Mouse (Mus musculus) intestine, embryonic 16.5 days (tissue): ENCODE measurements at regions not wholly inside any gene's neighbourhood (a gene's known extent, or its start where the extent isn't known, plus 50 kb on each side); places are given as distances from the start of the nearest gene placed in this dataset.
A peak's percentile ranks its signal among the peaks of the same experiment; 100 is the strongest.

Source experiments
- ATAC-seq: fragments of 200-750 bp; cut with Nextera tagmentation; 2 replicates; pipeline ENCODE4 v1.8.0; 2017; ENCODE audit warnings: moderate TSS enrichment, moderate library complexity
- H3K27ac ChIP-seq: fragments of 300-500 bp; sonication (generic); 2 replicates; pipeline ENCODE4 v1.5.1; 2014; ENCODE audit warnings: mild to moderate bottlenecking, low read length
- H3K27me3 ChIP-seq: fragments of 300-500 bp; sonication (generic); replicated peaks from 2 replicates; pipeline ENCODE4 v1.6.1; 2014; ENCODE audit warnings: low read length, control low read depth, mixed read lengths; ENCODE audit not compliant: control insufficient read depth, insufficient read depth
- H3K36me3 ChIP-seq: fragments of 300-500 bp; sonication (generic); 2 replicates; pipeline ENCODE4 v1.6.1; 2014; ENCODE audit warnings: low read length, control low read depth; ENCODE audit not compliant: control insufficient read depth, insufficient read depth
- H3K4me1 ChIP-seq: fragments of 300-500 bp; sonication (generic); 2 replicates; pipeline ENCODE4 v1.6.1; 2014; ENCODE audit warnings: low read length, control low read depth, mixed read lengths; ENCODE audit not compliant: control insufficient read depth, insufficient read depth
- H3K4me2 ChIP-seq: fragments of 300-500 bp; sonication (generic); 2 replicates; pipeline ENCODE4 v1.6.1; 2014; ENCODE audit warnings: low read depth, low read length, control low read depth
- H3K4me3 ChIP-seq: fragments of 300-500 bp; sonication (generic); 2 replicates; pipeline ENCODE4 v1.5.1; 2014; ENCODE audit warnings: mild to moderate bottlenecking, low read length
- H3K9ac ChIP-seq: fragments of 300-500 bp; sonication (generic); 2 replicates; pipeline ENCODE4 v1.6.1; 2014; ENCODE audit warnings: low read depth, low read length
- H3K9me3 ChIP-seq: fragments of 300-500 bp; sonication (generic); 2 replicates; pipeline ENCODE4 v1.6.1; 2016; ENCODE audit warnings: low read length, control low read depth; ENCODE audit not compliant: control insufficient read depth
- WGBS: fragments of 180-500 bp; shearing (Covaris S2); extraction: QIAGEN DNeasy Blood & Tissue Kit; methylation state at CpG from one replicate; pipeline ENCODE4 v1.1.7; 2014; 5-methylcytosine and 5-hydroxymethylcytosine counted together

DNA sequence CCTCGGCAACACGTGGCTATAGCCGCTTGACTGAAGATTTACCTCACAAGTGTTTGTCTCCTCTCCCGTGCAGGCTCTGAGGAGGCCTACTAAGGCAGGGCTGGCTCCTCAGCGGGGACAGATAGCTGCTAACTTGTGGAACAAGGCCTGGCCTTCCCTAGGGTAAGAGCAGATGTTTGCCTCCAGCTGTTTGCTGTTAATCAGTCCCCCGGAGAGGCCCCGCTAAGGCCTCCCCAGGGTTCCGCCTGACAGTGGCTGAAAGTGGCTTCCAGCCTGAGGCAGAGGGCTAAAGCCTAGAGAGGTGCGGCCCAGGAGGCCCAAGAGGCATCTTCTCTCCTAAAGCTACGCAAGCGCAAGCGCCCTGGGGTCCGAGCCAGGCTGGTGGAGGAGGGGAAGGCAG is 52.1 kb upstream of the Dlx4 start:
- no peak overlapping the region for H3K9ac ChIP-seq
- no peaks in the 10 kb centered on the region for H3K9me3 ChIP-seq
- no peaks in the 10 kb centered on the region for H3K36me3 ChIP-seq
- no peak overlapping the region for H3K4me3 ChIP-seq
- 0 out of 2 replicates have a peak, but pooled peaks have one; percentile 44 for ATAC-seq
- H3K4me2 ChIP-seq: no peak overlapping the region
- H3K27me3 ChIP-seq: peaks cover 35% of the 10 kb centered on the region
- 40% methylated on average over 13 of the region's 13 CpGs for WGBS
- H3K27ac ChIP-seq: no peak overlapping the region
- H3K4me1 ChIP-seq: peaks cover 9% of the 10 kb centered on the region; the same call in 1 of the 2 replicates

- no peak overlapping the region for H3K9ac ChIP-seq
- ATAC-seq: no peak
- H3K27ac ChIP-seq: no peak overlapping the region
- H3K36me3 ChIP-seq: no peaks in the 10 kb centered on the region
- no peak overlapping the region for H3K4me3 ChIP-seq
- H3K27me3 ChIP-seq: peaks cover 36% of the 10 kb centered on the region
- WGBS: 75% methylated on average over 3 of the region's 3 CpGs
- no peaks in the 10 kb centered on the region for H3K9me3 ChIP-seq
- peaks cover 9% of the 10 kb centered on the region; the same call in 1 of the 2 replicates for H3K4me1 ChIP-seq
- no peak overlapping the region for H3K4me2 ChIP-seq
Observed at GRCm38 (mm10) chr11:95200971-95201370, 54.9 kb upstream of the Dlx4 start.

GRCm38 (mm10) chr11:95210185-95211030 is 50.9 kb upstream of the Tac4 start:
- H3K4me3 ChIP-seq: peak overlapping the region; percentile 36
- peak overlapping the region; percentile 34 for H3K9ac ChIP-seq
- H3K27me3 ChIP-seq: no peaks in the 10 kb centered on the region
- no peak overlapping the region for H3K27ac ChIP-seq
- no peaks in the 10 kb centered on the region for H3K36me3 ChIP-seq
- H3K9me3 ChIP-seq: no peaks in the 10 kb centered on the region
- peaks cover 6% of the 10 kb centered on the region; the same call in 1 of the 2 replicates for H3K4me1 ChIP-seq
- ATAC-seq: peak; percentile 89
- WGBS: 2% methylated on average over 22 of the region's 22 CpGs
- peak overlapping the region; percentile 51 for H3K4me2 ChIP-seq

DNA sequence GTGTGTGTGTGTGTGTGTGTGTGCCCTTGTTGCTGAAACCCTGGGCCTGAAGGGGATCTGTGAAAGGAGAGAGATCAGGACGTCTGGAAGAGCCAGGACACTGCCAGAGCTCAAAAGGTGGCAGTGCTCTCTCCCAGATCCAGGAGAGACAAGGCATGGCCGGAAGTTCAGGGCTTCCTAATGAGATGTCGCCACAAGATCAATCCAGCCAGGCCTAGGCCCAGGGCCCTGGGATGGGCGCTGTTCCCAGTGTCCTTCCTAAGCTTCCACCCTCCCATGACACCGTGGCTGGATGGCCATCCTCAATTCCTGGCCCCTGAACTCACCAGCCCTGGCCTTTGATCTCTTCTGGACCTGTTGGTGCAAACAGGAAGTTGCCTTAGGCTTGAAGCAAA is 50.3 kb upstream of the Tac4 start:
- no peak overlapping the region for H3K4me3 ChIP-seq
- H3K36me3 ChIP-seq: no peaks in the 10 kb centered on the region
- H3K9me3 ChIP-seq: no peaks in the 10 kb centered on the region
- no peak overlapping the region for H3K27ac ChIP-seq
- peak overlapping the region; percentile 51; the same call in 1 of the 2 replicates for H3K4me2 ChIP-seq
- ATAC-seq: peak; percentile 26
- 25% methylated on average over 5 of the region's 5 CpGs for WGBS
- H3K9ac ChIP-seq: no peak overlapping the region
- H3K27me3 ChIP-seq: no peaks in the 10 kb centered on the region
- peaks cover 6% of the 10 kb centered on the region; the same call in 1 of the 2 replicates for H3K4me1 ChIP-seq
